Mouse (Mus musculus): Measurements from ENCODE around the gene Plekho1. TPM values are rescaled to one million over a fixed set of nuclear protein-coding genes. Genes with fewer than 3 reads are reported as not detected.

Plekho1 gene
- polyA plus RNA-seq, 1 experiment from 2014 or later = 35.2 TPM

DNA sequence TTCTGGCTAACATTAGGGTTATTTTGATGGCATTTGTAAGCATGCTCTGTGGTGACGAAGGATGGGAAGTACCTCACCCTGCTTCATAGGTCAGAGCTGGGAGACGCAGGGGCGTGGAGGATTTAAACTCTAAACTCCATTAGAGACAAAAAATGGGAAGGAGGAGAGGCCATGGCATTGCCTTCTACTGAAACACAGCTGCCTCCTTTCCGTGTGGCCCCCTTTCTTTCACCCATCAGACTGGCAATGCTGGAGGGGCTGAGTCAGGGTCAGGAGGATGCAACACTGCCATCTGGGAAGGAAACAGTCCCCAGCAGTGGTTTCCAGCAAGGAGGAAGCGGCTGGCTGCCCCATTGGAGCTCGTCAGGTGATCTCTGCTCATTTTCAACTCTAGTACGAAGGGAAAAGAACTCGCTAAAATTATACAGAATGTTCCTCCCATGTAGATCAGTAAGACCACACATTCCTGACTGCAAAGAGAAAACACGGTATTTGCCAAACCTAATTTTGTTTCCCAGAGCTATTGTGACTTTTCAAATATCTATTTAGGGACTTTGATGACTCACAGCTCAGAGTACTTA, 5.2 kb upstream of the Plekho1 start:
- WGBS = 64% methylated on average over 9 of the region's 9 CpGs
- Histone ChIP-seq H3K27me3 (no peaks in the 10 kb centered on the region), H3K4me1 (peaks cover 19% of the 10 kb centered on the region), H3K4me2 (no peak overlapping the region), H3K9ac (no peak overlapping the region), H3K4me3 (no peak overlapping the region), H3K36me3 (no peaks in the 10 kb centered on the region), H3K27ac (no peak overlapping the region), H3K9me3 (no peaks in the 10 kb centered on the region)
- no peak for ATAC-seq (ENCODE audit: insufficient number of reproducible peaks, low FRiP score, low TSS enrichment, low read depth)

DNA sequence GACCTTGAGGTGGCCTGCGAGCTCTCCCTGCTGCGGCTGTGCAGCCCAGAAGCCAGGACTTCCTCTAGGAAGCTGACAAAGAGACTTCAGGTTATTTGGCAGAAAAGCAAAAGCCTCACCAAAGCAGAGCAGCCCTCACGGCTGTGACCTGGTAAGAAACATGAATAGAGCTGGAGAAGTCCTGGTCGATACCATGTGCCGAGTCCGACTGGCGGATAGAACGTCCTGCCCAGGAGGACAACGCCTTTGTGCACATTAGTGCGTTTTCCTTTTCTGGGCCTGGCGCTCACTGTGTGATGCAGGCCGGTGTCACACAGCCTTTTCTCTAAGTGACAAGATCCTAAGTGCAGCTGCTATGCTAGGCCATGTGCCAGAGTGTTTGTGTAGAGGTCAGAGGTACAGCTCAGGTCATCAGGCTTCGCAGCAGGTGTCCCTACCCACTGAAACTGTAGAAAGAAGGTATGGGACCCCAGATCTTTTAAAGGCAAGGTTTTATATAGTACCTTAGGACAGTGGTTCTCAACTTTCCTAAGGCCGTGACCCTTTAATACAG, 4.4 kb upstream of the Plekho1 start:
- Histone ChIP-seq H3K4me1 (peaks cover 19% of the 10 kb centered on the region), H3K9ac (no peak overlapping the region), H3K27ac (no peak overlapping the region; the same call in 1 of the 2 replicates), H3K36me3 (no peaks in the 10 kb centered on the region), H3K4me2 (no peak overlapping the region), H3K4me3 (no peak overlapping the region), H3K9me3 (no peaks in the 10 kb centered on the region), H3K27me3 (no peaks in the 10 kb centered on the region)
- WGBS = 86% methylated on average over 14 of the region's 14 CpGs
- no peak for ATAC-seq (ENCODE audit: insufficient number of reproducible peaks, low FRiP score, low TSS enrichment, low read depth)

- no peak for ATAC-seq (ENCODE audit: insufficient number of reproducible peaks, low FRiP score, low TSS enrichment, low read depth)
- WGBS = 93% methylated on average over 12 of the region's 12 CpGs
These were observed 3.7 kb upstream of the Plekho1 start for GRCm38 (mm10) chr3:95999308-96000079.

DNA sequence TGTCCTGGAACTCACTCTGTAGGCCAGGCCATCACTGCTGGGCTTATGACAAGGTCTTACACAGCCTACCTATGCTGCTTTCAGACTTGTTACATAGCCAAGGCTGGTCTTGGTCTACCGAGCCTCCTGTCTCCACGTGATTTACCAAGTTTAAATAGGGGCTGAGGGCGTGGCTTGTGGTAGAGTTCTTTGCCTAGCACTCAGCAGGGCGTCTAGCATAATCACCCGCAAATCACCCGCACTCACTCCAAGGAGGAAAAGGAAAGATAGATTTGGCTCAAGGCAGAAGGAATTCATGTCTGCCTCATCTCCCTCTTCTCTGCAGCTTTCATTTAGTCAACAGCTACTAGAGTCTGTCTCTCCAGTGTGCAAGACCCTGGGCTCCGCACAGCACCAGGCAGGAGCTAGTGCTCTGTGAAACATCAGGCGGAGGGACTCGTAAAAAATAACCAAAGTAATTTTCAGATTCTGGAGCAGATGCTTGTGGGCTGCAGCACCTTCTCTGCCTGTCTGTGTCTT, 1.5 kb upstream of the Plekho1 start:
- H3K9ac ChIP-seq = no peak overlapping the region
- H3K4me3 ChIP-seq = peak overlapping the region; percentile 79
- ATAC-seq (ENCODE audit: insufficient number of reproducible peaks, low FRiP score, low TSS enrichment, low read depth) = no peak
- no peaks in the 10 kb centered on the region for H3K27me3 ChIP-seq
- peak overlapping the region; percentile 24; the same call in 1 of the 2 replicates for H3K27ac ChIP-seq
- H3K4me1 ChIP-seq = peaks cover 42% of the 10 kb centered on the region
- WGBS = 18% methylated on average over 9 of the region's 9 CpGs
- no peaks in the 10 kb centered on the region for H3K9me3 ChIP-seq
- H3K36me3 ChIP-seq = peaks cover 3% of the 10 kb centered on the region; the same call in 1 of the 2 replicates
- peak overlapping the region; percentile 68 for H3K4me2 ChIP-seq

More at GRCm38 (mm10) chr3:95999308-96000079, 3.7 kb upstream of the Plekho1 start:
- H3K9ac ChIP-seq = no peak overlapping the region
- H3K4me1 ChIP-seq = peaks cover 22% of the 10 kb centered on the region
- H3K36me3 ChIP-seq = no peaks in the 10 kb centered on the region
- no peak overlapping the region for H3K4me2 ChIP-seq
- H3K9me3 ChIP-seq = no peaks in the 10 kb centered on the region
- H3K4me3 ChIP-seq = no peak overlapping the region
- H3K27me3 ChIP-seq = no peaks in the 10 kb centered on the region
- H3K27ac ChIP-seq = no peak overlapping the region; the same call in 1 of the 2 replicates

- H3K36me3 ChIP-seq = peaks cover 10% of the 10 kb centered on the region
- H3K27me3 ChIP-seq = no peaks in the 10 kb centered on the region
- no peak for ATAC-seq (ENCODE audit: insufficient number of reproducible peaks, low FRiP score, low TSS enrichment, low read depth)
- H3K9ac ChIP-seq = peak overlapping the region; percentile 86; the same call in 1 of the 2 replicates
- peak overlapping the region; percentile 68 for H3K4me2 ChIP-seq
- peaks cover 43% of the 10 kb centered on the region for H3K4me1 ChIP-seq
- H3K27ac ChIP-seq = peak overlapping the region; percentile 95
- WGBS = 8% methylated on average over 6 of the region's 6 CpGs
- peak overlapping the region; percentile 79 for H3K4me3 ChIP-seq
- H3K9me3 ChIP-seq = no peaks in the 10 kb centered on the region
These were observed 761 bp upstream of the Plekho1 start for GRCm38 (mm10) chr3:95996451-95997073.

- H3K9ac ChIP-seq = peak overlapping the region; percentile 86
- no peaks in the 10 kb centered on the region for H3K27me3 ChIP-seq
- H3K4me1 ChIP-seq = peaks cover 43% of the 10 kb centered on the region
- no peaks in the 10 kb centered on the region for H3K9me3 ChIP-seq
- peaks cover 23% of the 10 kb centered on the region for H3K36me3 ChIP-seq
- peak; percentile 63; the same call in 1 of the 2 replicates for ATAC-seq (ENCODE audit: insufficient number of reproducible peaks, low FRiP score, low TSS enrichment, low read depth)
- peak overlapping the region; percentile 68 for H3K4me2 ChIP-seq
- WGBS = 2% methylated on average over 48 of the region's 51 CpGs
- H3K4me3 ChIP-seq = peak overlapping the region; percentile 79
- peak overlapping the region; percentile 95 for H3K27ac ChIP-seq
These were observed 613 bp downstream of the Plekho1 start for GRCm38 (mm10) chr3:95994975-95995801.

GRCm38 (mm10) chr3:95994381-95994846, 1.4 kb downstream of the Plekho1 start:
- 15% methylated on average over 6 of the region's 6 CpGs for WGBS
- Histone ChIP-seq H3K27ac (peak overlapping the region; percentile 95), H3K27me3 (no peaks in the 10 kb centered on the region), H3K36me3 (peaks cover 31% of the 10 kb centered on the region), H3K4me3 (peak overlapping the region; percentile 79), H3K4me1 (peaks cover 43% of the 10 kb centered on the region), H3K9ac (peak overlapping the region; percentile 86), H3K4me2 (peak overlapping the region; percentile 68), H3K9me3 (no peaks in the 10 kb centered on the region)
- no peak for ATAC-seq (ENCODE audit: insufficient number of reproducible peaks, low FRiP score, low TSS enrichment, low read depth)

GRCm38 (mm10) chr3:95993881-95994280, 1.9 kb downstream of the Plekho1 start:
- Histone ChIP-seq H3K36me3 (peaks cover 37% of the 10 kb centered on the region), H3K9ac (peak overlapping the region; percentile 86; the same call in 1 of the 2 replicates), H3K27me3 (no peaks in the 10 kb centered on the region), H3K4me3 (peak overlapping the region; percentile 79), H3K9me3 (no peaks in the 10 kb centered on the region), H3K4me1 (peaks cover 43% of the 10 kb centered on the region), H3K27ac (peak overlapping the region; percentile 95), H3K4me2 (peak overlapping the region; percentile 68)
- ATAC-seq (ENCODE audit: insufficient number of reproducible peaks, low FRiP score, low TSS enrichment, low read depth) = no peak
- 30% methylated on average over 4 of the region's 4 CpGs for WGBS

GRCm38 (mm10) chr3:95992990-95993603, 2.7 kb downstream of the Plekho1 start:
- Histone ChIP-seq H3K9me3 (no peaks in the 10 kb centered on the region), H3K4me3 (peak overlapping the region; percentile 79; the same call in 1 of the 2 replicates), H3K9ac (no peak overlapping the region), H3K4me1 (peaks cover 43% of the 10 kb centered on the region), H3K36me3 (peaks cover 44% of the 10 kb centered on the region), H3K4me2 (0 out of 2 replicates have a peak overlapping the region, but pooled peaks have one; percentile 68), H3K27ac (no peak overlapping the region), H3K27me3 (no peaks in the 10 kb centered on the region)
- no peak for ATAC-seq (ENCODE audit: insufficient number of reproducible peaks, low FRiP score, low TSS enrichment, low read depth)
- 54% methylated on average over 5 of the region's 5 CpGs for WGBS

DNA sequence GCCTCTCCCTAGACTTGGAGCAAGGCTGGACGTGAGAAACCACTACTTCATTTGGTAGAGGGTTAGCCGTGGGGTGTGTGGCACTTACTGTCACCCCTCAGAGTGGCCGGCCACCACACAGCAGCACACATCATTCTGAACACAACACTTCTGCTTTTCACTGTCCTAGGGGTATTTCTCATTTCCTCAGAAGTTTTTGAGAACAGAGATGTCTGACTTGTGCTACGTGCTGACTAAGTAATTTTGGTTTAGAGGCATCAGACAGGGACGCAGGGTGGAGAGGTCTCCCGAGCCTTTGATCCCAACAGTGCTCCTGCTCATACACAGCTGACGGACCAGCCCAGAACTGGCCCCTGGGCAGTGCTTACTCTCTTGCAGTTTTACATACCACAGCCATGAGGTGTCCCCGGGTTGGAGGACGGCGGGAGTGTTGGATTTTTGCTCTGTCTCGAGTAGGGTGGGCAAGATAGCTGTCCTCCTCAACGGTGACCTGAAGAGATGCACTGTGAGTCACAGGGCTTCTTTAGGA, 5.3 kb downstream of the Plekho1 start:
- no peak for ATAC-seq (ENCODE audit: insufficient number of reproducible peaks, low FRiP score, low TSS enrichment, low read depth)
- H3K4me1 ChIP-seq = peaks cover 39% of the 10 kb centered on the region
- H3K9me3 ChIP-seq = no peaks in the 10 kb centered on the region
- no peak overlapping the region for H3K4me2 ChIP-seq
- H3K27me3 ChIP-seq = no peaks in the 10 kb centered on the region
- WGBS = 80% methylated on average over 12 of the region's 12 CpGs
- H3K9ac ChIP-seq = no peak overlapping the region
- 0 out of 2 replicates have a peak overlapping the region, but pooled peaks have one; percentile 13 for H3K27ac ChIP-seq
- no peak overlapping the region for H3K4me3 ChIP-seq
- H3K36me3 ChIP-seq = peaks cover 46% of the 10 kb centered on the region
